ENCODE assay signal across 7 mouse cellular contexts in the genomic region with DNA sequence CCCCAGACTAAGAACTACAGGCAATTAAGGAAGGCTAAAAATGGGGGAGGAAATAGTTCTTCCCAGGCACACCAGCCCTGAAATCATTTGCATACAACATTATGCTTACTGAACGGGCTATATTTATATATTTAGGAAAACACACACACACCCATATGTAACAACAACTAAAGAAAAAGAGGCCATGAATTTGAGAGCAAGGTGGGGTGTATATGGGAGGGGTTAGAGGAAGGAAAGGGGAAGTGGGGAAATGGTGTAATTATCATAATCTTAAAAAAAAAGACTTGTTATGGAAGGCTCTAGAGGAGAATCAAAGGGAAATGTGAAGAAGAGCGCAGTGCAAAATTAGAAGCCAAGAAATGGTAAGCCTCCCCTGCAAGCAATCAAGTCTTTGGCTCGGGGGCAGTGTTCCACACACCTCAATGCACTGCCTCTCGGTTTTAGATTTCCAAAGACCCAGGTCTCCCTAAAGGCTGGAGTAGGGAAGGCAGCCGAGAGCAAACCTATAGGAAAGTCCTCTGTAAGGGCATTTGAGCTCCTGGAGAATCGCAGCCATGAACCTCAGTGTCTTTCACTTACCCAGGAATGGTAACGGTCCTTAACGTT. TPM values are rescaled to one million over a fixed set of nuclear protein-coding genes. Genes with fewer than 3 reads are reported as not detected.
A peak's percentile ranks its signal among the peaks of the same experiment; 100 is the strongest.
DNase-seq lines count a peak whose midpoint lies in the region; ATAC-seq lines count a peak whose summit lies in the region.

No protein-coding gene starts in this region.

- H3K27ac ChIP-seq in lung, embryonic 16.5 days (ENCODE audit: low read length), result peak overlapping the region; percentile 75
- peak overlapping the region; percentile 77 for H3K27ac ChIP-seq in embryonic facial prominence, embryonic 15.5 days (replicated peaks)
- H3K27ac ChIP-seq in limb, embryonic 13.5 days, result peak overlapping the region; percentile 81
- peak overlapping the region; percentile 48; the same call in 1 of the 2 replicates for H3K27ac ChIP-seq in stomach, embryonic 14.5 days (ENCODE audit: low read length)

- ATAC-seq in lung, embryonic 16.5 days (ENCODE audit: low read depth), result peak; percentile 24
- ATAC-seq in embryonic facial prominence, embryonic 15.5 days (ENCODE audit: insufficient number of reproducible peaks, low FRiP score, low TSS enrichment, low read depth), result no peak
- peak; percentile 55 for ATAC-seq in limb, embryonic 13.5 days (ENCODE audit: low FRiP score, low read depth)
- peak; percentile 34 for ATAC-seq in stomach, embryonic 14.5 days (ENCODE audit: insufficient number of reproducible peaks, insufficient read depth, low FRiP score, low read depth)

- no peaks in the 10 kb centered on the region; the same call in 1 of the 2 replicates for H3K36me3 ChIP-seq in lung, embryonic 16.5 days (ENCODE audit: control insufficient read depth, insufficient read depth, low read length)
- H3K36me3 ChIP-seq in embryonic facial prominence, embryonic 15.5 days, result peaks cover 18% of the 10 kb centered on the region; the same call in 1 of the 2 replicates
- peaks cover 25% of the 10 kb centered on the region for H3K36me3 ChIP-seq in limb, embryonic 13.5 days
- peaks cover 7% of the 10 kb centered on the region; the same call in 1 of the 2 replicates for H3K36me3 ChIP-seq in stomach, embryonic 14.5 days (ENCODE audit: control insufficient read depth, insufficient read depth, low read length)

- H3K27me3 ChIP-seq in lung, embryonic 16.5 days (ENCODE audit: control insufficient read depth, insufficient read depth, low read depth, low read length), result no peaks in the 10 kb centered on the region
- H3K27me3 ChIP-seq in embryonic facial prominence, embryonic 15.5 days, result no peaks in the 10 kb centered on the region
- no peaks in the 10 kb centered on the region for H3K27me3 ChIP-seq in limb, embryonic 13.5 days
- no peaks in the 10 kb centered on the region for H3K27me3 ChIP-seq in stomach, embryonic 14.5 days (ENCODE audit: control insufficient read depth, insufficient read depth, low read length)

- peak overlapping the region; percentile 87 for H3K9ac ChIP-seq in lung, embryonic 16.5 days (ENCODE audit: low read length)
- H3K9ac ChIP-seq in embryonic facial prominence, embryonic 15.5 days, result peak overlapping the region; percentile 27
- peak overlapping the region; percentile 74 for H3K9ac ChIP-seq in limb, embryonic 13.5 days
- peak overlapping the region; percentile 70 for H3K9ac ChIP-seq in stomach, embryonic 14.5 days (replicated peaks; ENCODE audit: low read depth, low read length)

- H3K4me2 ChIP-seq in lung, embryonic 16.5 days (ENCODE audit: low read depth, low read length), result peak overlapping the region; percentile 66
- peak overlapping the region; percentile 59 for H3K4me2 ChIP-seq in embryonic facial prominence, embryonic 15.5 days (replicated peaks)
- H3K4me2 ChIP-seq in limb, embryonic 13.5 days (replicated peaks), result peak overlapping the region; percentile 73
- H3K4me2 ChIP-seq in stomach, embryonic 14.5 days (replicated peaks; ENCODE audit: low read depth, low read length), result peak overlapping the region; percentile 61

- H3K4me1 ChIP-seq in lung, embryonic 16.5 days (replicated peaks; ENCODE audit: control insufficient read depth, insufficient read depth, low read length), result peaks cover 11% of the 10 kb centered on the region
- H3K4me1 ChIP-seq in embryonic facial prominence, embryonic 15.5 days, result peaks cover 42% of the 10 kb centered on the region
- peaks cover 35% of the 10 kb centered on the region for H3K4me1 ChIP-seq in limb, embryonic 13.5 days
- peaks cover 14% of the 10 kb centered on the region; the same call in 1 of the 2 replicates for H3K4me1 ChIP-seq in stomach, embryonic 14.5 days (ENCODE audit: control insufficient read depth, insufficient read depth, low read length)

- WGBS in lung, embryonic 16.5 days, result 11% methylated on average over 8 of the region's 8 CpGs
- WGBS in embryonic facial prominence, embryonic 15.5 days, result 7% methylated on average over 8 of the region's 8 CpGs
- 14% methylated on average over 8 of the region's 8 CpGs for WGBS in limb, embryonic 13.5 days
- WGBS in stomach, embryonic 14.5 days, result 15% methylated on average over 8 of the region's 8 CpGs

- no peak for DNase-seq in lung, adult 18-20 months
- no peak for DNase-seq in right cerebral cortex, postnatal 14 days
- no peak for DNase-seq in cerebellum, adult 18-20 months

- H3K4me3 ChIP-seq in lung, embryonic 16.5 days (ENCODE audit: low read length), result peak overlapping the region; percentile 85
- H3K4me3 ChIP-seq in embryonic facial prominence, embryonic 15.5 days (replicated peaks), result peak overlapping the region; percentile 75
- H3K4me3 ChIP-seq in limb, embryonic 13.5 days, result peak overlapping the region; percentile 69
- H3K4me3 ChIP-seq in stomach, embryonic 14.5 days (ENCODE audit: low read depth, low read length), result peak overlapping the region; percentile 71

- no peaks in the 10 kb centered on the region for H3K9me3 ChIP-seq in lung, embryonic 16.5 days (ENCODE audit: control insufficient read depth, low read length)
- H3K9me3 ChIP-seq in embryonic facial prominence, embryonic 15.5 days (replicated peaks), result no peaks in the 10 kb centered on the region
- H3K9me3 ChIP-seq in limb, embryonic 13.5 days, result no peaks in the 10 kb centered on the region
- H3K9me3 ChIP-seq in stomach, embryonic 14.5 days (ENCODE audit: control insufficient read depth, low read depth, low read length), result no peaks in the 10 kb centered on the region

RNA-seq across cellular contexts. Expression of gene Nmt1, which starts 0.3 kb away (rescaled TPM):
- polyA plus RNA-seq in lung, embryonic 16.5 days (2015; fragmentation: Nextera tagmentation; extraction: Ambion mirVana), result 63.4 and 64.7 TPM in 2 replicates
- polyA plus RNA-seq in embryonic facial prominence, embryonic 15.5 days (2015; fragmentation: Nextera tagmentation; extraction: Ambion mirVana), result 49.5 and 52.9 TPM in 2 replicates
- polyA plus RNA-seq in limb, embryonic 13.5 days (2015; fragmentation: Nextera tagmentation; extraction: Ambion mirVana), result 49.6 and 53.2 TPM in 2 replicates
- polyA plus RNA-seq in stomach, embryonic 14.5 days (2014; fragmentation: Nextera tagmentation; extraction: Ambion mirVana), result 55.1 and 62.4 TPM in 2 replicates

RNA-seq across cellular contexts. Expression of gene Dcakd, which starts 0.5 kb away (rescaled TPM):
- polyA plus RNA-seq in lung, embryonic 16.5 days (2015; fragmentation: Nextera tagmentation; extraction: Ambion mirVana), result 140 and 161 TPM in 2 replicates
- 144 and 158 TPM in 2 replicates for polyA plus RNA-seq in embryonic facial prominence, embryonic 15.5 days (2015; fragmentation: Nextera tagmentation; extraction: Ambion mirVana)
- polyA plus RNA-seq in limb, embryonic 13.5 days (2015; fragmentation: Nextera tagmentation; extraction: Ambion mirVana), result 197 and 201 TPM in 2 replicates
- polyA plus RNA-seq in stomach, embryonic 14.5 days (2014; fragmentation: Nextera tagmentation; extraction: Ambion mirVana), result 185 and 198 TPM in 2 replicates

Comparison
In these comparisons a context has a peak if more than half of its experiments do, and no peak if none do; other contexts are left out.
1. H3K9ac ChIP-seq: peak in every context shown above with its lines; median percentile 87 in lung, embryonic 16.5 days; 74 in limb, embryonic 13.5 days; 70 in stomach, embryonic 14.5 days; 27 in embryonic facial prominence, embryonic 15.5 days.